Comparison of ENCODE assay signal across 28 mouse cellular contexts in the genomic region with DNA sequence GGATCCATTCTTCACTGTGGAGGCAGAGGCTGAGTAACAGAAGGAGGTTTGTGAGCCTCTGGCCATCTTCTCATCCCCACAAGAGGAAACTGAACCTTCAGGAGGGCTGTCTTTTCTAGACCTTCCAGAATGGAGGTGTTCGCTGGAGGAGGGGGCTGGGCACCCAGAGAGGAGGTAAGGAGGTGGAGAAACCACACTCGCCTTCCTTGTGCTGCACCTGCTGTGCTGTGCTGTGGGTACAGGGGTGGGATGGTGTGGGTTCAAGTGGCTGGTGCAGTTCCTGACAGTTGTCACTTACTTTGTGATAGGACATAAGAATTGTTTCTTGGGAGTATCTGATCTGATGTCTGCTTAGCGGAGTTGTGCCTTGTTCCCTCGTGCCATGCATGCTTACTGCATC.
A peak's percentile ranks its signal among the peaks of the same experiment; 100 is the strongest.
DNase-seq lines count a peak whose midpoint lies in the region; ATAC-seq and TF ChIP-seq lines count a peak whose summit lies in the region.
"Had no signal": no experiment of that assay in that cellular context is flagged by ENCODE, and none has a peak within 500 bp of the region (broad histone marks: within the 10 kb centered on the region; RNA-seq: fewer than 3 reads in every experiment).

No protein-coding gene starts in this region.

- no peaks in the 10 kb centered on the region for H3K9me3 ChIP-seq in kidney, embryonic 16.5 days (ENCODE audit: low read length)
- H3K9me3 ChIP-seq: embryonic facial prominence, embryonic 12.5 days; embryonic facial prominence, embryonic 15.5 days; G1E; heart, embryonic 10.5 days; heart, embryonic 13.5 days; hindbrain, embryonic 10.5 days; hindbrain, embryonic 13.5 days had no signal

- H3K27me3 ChIP-seq in kidney, embryonic 16.5 days (ENCODE audit: insufficient read depth, low read length): no peaks in the 10 kb centered on the region
- H3K27me3 ChIP-seq: CH12.LX; embryonic facial prominence, embryonic 12.5 days; embryonic facial prominence, embryonic 15.5 days; hindbrain, embryonic 13.5 days; Patski had no signal

- intact Hi-C loops in gastrocnemius, adult 2 months (cut with DNase I): no loop called here

- no peak overlapping the region for H3K4me2 ChIP-seq in kidney, embryonic 16.5 days (replicated peaks; ENCODE audit: low read depth, low read length)
- H3K4me2 ChIP-seq: embryonic facial prominence, embryonic 12.5 days; embryonic facial prominence, embryonic 15.5 days; heart, embryonic 13.5 days; hindbrain, embryonic 13.5 days had no signal

- no peak overlapping the region for H3K27ac ChIP-seq in kidney, embryonic 16.5 days (ENCODE audit: low read length)
- H3K27ac ChIP-seq in gastrocnemius, adult 2 months: no peak overlapping the region
- H3K27ac ChIP-seq: embryonic facial prominence, embryonic 12.5 days; embryonic facial prominence, embryonic 15.5 days; heart, adult 2 months; heart, embryonic 10.5 days; heart, embryonic 13.5 days; hindbrain, embryonic 10.5 days; hindbrain, embryonic 13.5 days had no signal

- no peak overlapping the region for H3K9ac ChIP-seq in kidney, embryonic 16.5 days (replicated peaks; ENCODE audit: low read length)
- H3K9ac ChIP-seq: embryonic facial prominence, embryonic 12.5 days; embryonic facial prominence, embryonic 15.5 days; forebrain, postnatal 0 days; heart, embryonic 13.5 days; hindbrain, embryonic 13.5 days had no signal

- no peaks in the 10 kb centered on the region for H3K36me3 ChIP-seq in kidney, embryonic 16.5 days (ENCODE audit: insufficient read depth, low read length)
- H3K36me3 ChIP-seq: embryonic facial prominence, embryonic 12.5 days; embryonic facial prominence, embryonic 15.5 days; heart, embryonic 10.5 days; heart, embryonic 13.5 days; hindbrain, embryonic 10.5 days; hindbrain, embryonic 13.5 days had no signal

- peak; percentile 1 for DNase-seq in kidney, postnatal 10 days
- peak; percentile 70 to 82 for DNase-seq in thymus, postnatal 10 days (ENCODE audit: low spot score in 2 of 2)
- peak; percentile 80 to 90 for DNase-seq in thymus, postnatal 36 days
- no peak for DNase-seq in gastrocnemius, adult 2 months
- no peak for DNase-seq in gastrocnemius, postnatal 25 days
- no peak for DNase-seq in urinary bladder, postnatal 25 days (ENCODE audit: low spot score)
- DNase-seq: adrenal gland, postnatal 10 days; B cell, adult 2 months; cerebellum, adult 11 months; cerebellum, adult 2 months; cerebellum, adult 9-11 months; cerebellum, postnatal 25 days; forebrain, postnatal 0 days; gastrocnemius, postnatal 36 days; heart, adult 2 months; heart, postnatal 36 days had no signal

- no peak overlapping the region for H3K4me3 ChIP-seq in kidney, embryonic 16.5 days (ENCODE audit: low read length)
- no peak overlapping the region for H3K4me3 ChIP-seq in gastrocnemius, adult 2 months
- H3K4me3 ChIP-seq: embryonic facial prominence, embryonic 12.5 days; embryonic facial prominence, embryonic 15.5 days; heart, adult 2 months; heart, embryonic 10.5 days; heart, embryonic 13.5 days; hindbrain, embryonic 10.5 days; hindbrain, embryonic 13.5 days had no signal

- no peak for TF ChIP-seq CTCF in gastrocnemius, adult 2 months (IDR thresholded peaks at IDR 0.05)

- no peak for ATAC-seq in kidney, embryonic 16.5 days (ENCODE audit: low FRiP score, low TSS enrichment)
- ATAC-seq: forebrain, embryonic 14.5 days; forebrain, postnatal 0 days; hindbrain, embryonic 16.5 days; Patski had no signal

- H3K4me1 ChIP-seq in kidney, embryonic 16.5 days (ENCODE audit: insufficient read depth, low read length): peaks cover 10% of the 10 kb centered on the region; the same call in 1 of the 2 replicates
- H3K4me1 ChIP-seq: embryonic facial prominence, embryonic 12.5 days; embryonic facial prominence, embryonic 15.5 days; heart, embryonic 10.5 days; heart, embryonic 13.5 days had no signal

- 91% methylated on average over 4 of the region's 4 CpGs for WGBS in kidney, embryonic 16.5 days

Comparison
In these comparisons a context has a peak if more than half of its experiments do, and no peak if none do; other contexts are left out.
1. DNase-seq: peak in kidney, postnatal 10 days (single experiment), thymus, postnatal 10 days (2 of 2) and thymus, postnatal 36 days (2 of 2); none in gastrocnemius, adult 2 months (single experiment), gastrocnemius, postnatal 25 days (single experiment) and urinary bladder, postnatal 25 days (single experiment).